Mouse (Mus musculus) gastrocnemius, postnatal 36 days (tissue): ENCODE measurements around the gene Bbs4. TPM values are rescaled to one million over a fixed set of nuclear protein-coding genes. Genes with fewer than 3 reads are reported as not detected.
"Not testable (repeated sequence)": the region's sequence is repeated elsewhere in the genome, so short reads cannot be mapped to it uniquely, and the experiment has no call there.

Source experiments
- DNase-seq, 2 experiments: peaks; one replicate each; pipeline ENCODE4 v3.0.0; 2022
- intact Hi-C: fragments of 180-260 bp; cut with DNase I; formaldehyde crosslinking; loops from one replicate; pipeline ENCODE4 v1.15.1; 2025
- long read RNA-seq, 2 experiments: library from polyadenylated mRNA; stranded (forward); transcript quantifications; one replicate each; pipeline ENCODE4 v2.0.0; 2021
- total RNA-seq, 2 experiments: library from RNA; stranded (reverse); gene quantifications; 2 replicates each; pipeline ENCODE4 v1.2.3; 2021

The Bbs4 gene
- total RNA-seq: 1 to 10 TPM; 3.5 to 3.9 TPM
- long read RNA-seq, experiment 1, transcript Bbs4-201 (16 exons, 2,518 nt): major isoform, 6 of 8 reads
- long read RNA-seq, experiment 1, partial matches to known transcripts: 1 of 8 reads
- long read RNA-seq, experiment 1, other reads (novel, unspliced or antisense): 1 of 8 reads
- long read RNA-seq, experiment 2, partial matches to known transcripts: 1 of 7 reads
- long read RNA-seq, experiment 2, other reads (novel, unspliced or antisense): 2 of 7 reads

DNA sequence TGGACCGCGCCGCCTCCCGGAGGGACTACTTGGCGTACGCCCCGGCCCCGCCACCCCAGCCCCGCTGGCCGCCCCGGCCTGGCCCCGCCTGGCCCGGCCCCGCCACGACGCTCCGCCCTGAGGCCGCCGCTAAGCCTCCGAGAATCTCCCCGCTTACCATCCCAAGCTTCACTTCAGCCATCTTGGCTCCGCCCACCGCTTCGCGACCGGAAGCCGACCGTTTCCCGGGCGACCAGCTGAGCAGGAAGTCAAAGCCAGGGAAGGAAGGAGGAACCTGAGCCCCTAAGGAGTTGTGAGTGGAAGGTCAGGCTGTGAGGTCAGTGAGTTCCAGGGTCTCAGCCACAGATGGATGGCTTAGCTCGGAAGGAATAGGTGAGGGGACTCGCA lies at the start of gene Bbs4:
TSS of gene Bbs4 (minus strand) at position 256 of the 387 bp plus-strand sequence.
- DNase-seq: peak; percentile 87 to 93
- intact Hi-C loops: no loop called here

DNA sequence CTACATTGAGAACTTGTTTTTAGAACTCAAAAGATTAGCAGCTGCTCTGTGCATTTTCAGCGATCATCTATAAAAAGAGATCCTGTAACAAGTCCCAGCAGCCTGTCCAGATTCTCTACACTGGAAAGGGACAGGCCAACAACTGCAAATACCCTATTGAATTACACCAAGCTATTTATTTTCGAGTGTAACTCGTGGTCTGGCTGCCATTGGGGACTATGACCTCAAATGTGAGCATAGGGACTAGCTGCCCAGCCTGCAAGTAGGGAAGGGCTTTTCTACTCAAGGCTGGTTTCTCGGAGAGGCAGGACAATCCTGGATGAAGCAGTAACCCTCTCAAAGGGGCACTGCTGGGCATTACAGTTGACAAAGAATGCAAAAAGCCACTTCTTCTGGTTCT lies 35.8 kb upstream of the Bbs4 start:
- peak in 1 of 2 experiments; percentile 20 for DNase-seq
- intact Hi-C loops: no loop called here

DNA sequence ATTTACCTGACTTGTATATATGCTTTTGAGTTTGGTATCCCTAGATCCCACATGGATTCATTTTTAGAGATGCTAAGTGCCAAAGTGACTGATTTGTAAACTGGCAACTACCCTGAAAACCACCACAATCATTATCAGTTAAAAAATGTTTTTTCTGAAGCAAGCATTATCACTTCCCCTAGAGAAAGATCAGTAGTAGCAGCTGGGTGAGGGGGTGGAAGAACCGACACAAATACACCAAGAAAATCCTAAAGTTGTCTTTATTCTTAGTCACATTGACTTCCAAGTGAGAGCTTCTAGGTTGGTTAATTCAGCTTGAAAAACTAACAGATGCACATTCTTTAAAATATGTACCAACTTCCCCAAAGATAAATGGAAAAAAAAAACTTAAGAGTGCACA lies 35.0 kb upstream of the Bbs4 start:
- intact Hi-C loops: no loop called here
- DNase-seq: no peak

DNA sequence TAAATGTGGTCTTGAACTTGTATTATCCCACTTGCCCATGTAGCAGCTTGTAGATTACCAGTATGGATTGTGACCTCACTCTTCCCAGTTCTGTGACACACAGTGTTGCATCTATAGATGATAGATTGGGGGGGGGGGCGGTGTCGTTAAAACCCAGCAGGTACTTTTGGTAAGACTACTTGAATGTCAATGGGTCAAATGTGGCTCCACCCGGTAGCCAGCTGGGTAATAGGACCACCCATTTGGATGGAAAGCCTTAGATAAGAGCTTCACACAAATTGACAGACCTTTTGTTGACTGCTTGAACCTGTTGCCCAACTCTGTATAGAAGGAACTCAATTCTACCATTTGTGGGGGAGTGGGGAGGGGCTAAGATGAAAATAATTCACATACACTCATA lies 34.2 kb upstream of the Bbs4 start:
- intact Hi-C loops: no loop called here
- DNase-seq: no peak

DNA sequence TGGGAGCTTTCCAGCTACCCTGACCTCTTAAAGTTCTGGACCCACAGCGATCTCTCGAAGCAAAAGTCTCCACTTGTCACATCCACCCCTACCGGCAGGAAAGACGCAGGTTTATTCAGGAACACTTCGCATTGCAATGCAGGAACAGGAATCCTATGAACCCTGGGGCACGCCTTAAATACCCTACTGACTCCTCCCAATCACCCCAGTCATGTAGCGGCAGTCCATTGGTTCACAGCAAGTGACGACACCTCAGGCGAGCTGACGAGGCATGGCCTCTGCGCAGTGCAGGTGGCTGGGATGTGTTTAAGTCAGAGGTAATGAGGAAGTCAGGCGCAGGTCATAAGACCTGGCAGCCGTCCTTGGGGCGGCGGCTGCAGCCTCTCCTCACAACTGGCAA lies 22.3 kb upstream of the Bbs4 start:
- no peak for DNase-seq

DNA sequence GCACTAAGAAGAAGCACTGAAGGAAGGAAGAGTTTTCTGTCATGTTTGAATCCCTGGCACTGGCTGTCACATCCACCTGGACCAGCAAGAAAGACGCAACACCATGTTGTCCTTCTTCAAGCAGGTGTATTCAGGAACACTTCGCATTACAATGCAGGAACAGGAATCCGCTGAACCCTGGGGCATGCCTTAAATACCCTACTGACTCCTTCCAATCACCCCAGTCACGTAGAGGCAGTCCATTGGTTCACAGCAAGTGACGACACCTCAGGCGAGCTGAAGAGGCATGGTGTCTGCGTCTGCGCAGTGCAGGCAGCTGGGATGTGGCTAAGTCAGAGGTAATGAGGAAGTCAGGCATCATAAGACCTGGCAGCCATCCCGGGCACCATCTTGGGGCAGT lies 16.3 kb upstream of the Bbs4 start:
- intact Hi-C loops: no loop called here
- DNase-seq: no peak

More for the DNA sequence above, 22.3 kb upstream of the Bbs4 start:
- intact Hi-C loops: no loop called here

DNA sequence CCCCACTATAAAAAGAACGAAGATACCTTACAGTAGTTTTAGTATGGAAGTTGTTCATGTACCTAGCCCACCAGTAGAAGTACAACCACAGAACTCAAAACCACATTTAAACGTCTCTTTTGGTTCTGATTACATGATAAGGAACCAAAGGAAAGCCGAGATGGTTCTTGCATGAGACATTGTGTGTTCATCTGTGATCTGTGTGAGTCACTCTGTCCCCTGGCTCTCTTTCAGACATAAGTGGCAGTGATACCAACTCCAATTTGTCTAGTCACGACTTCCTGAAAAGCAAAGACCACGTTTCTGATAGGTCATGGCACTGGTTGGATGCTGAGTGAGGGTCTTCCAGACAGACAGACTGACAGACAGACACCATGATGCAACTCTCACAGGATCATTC lies 15.9 kb upstream of the Bbs4 start:
- intact Hi-C loops: no loop called here
- no peak for DNase-seq

DNA sequence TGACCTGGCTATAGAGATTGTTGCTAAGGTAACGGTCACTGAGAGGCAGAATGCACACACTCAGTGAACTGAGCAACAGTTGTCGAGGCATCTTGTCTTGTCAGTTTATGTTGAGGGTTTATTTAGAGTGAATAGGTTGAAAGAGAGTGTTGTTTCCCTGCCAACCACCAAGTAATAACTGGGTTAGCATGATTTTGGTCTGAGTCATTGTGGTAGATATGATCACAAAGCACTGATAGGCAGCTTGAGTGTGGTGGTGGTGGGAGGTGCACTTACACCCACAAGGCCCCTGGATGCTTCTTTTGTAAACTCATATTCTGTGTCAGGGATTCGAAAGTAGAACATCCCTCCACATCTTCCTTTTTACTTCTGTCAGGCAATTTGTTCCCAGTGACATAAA lies 7.2 kb upstream of the Bbs4 start:
- DNase-seq, intact Hi-C loops: not testable (repeated sequence)

DNA sequence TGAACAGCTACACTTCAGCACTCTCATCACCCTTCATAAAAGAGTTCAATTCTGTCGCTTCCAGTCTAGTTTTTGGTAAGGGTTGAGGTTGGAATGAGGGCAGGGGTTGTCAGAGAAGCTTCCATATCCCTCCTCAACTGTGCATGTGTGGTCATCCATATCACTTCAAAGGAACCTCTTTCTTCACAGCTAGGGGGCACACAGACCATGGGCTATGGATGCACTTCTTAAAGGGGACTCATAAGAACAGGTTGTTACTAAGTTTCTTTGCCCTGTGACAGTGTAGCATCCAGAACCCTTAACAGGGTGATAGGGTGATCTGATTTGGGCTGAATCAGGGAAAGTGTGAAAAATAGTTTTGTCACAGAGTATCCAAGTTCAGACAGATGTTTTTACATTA lies 4.7 kb upstream of the Bbs4 start:
- intact Hi-C loops, DNase-seq: not testable (repeated sequence)

DNA sequence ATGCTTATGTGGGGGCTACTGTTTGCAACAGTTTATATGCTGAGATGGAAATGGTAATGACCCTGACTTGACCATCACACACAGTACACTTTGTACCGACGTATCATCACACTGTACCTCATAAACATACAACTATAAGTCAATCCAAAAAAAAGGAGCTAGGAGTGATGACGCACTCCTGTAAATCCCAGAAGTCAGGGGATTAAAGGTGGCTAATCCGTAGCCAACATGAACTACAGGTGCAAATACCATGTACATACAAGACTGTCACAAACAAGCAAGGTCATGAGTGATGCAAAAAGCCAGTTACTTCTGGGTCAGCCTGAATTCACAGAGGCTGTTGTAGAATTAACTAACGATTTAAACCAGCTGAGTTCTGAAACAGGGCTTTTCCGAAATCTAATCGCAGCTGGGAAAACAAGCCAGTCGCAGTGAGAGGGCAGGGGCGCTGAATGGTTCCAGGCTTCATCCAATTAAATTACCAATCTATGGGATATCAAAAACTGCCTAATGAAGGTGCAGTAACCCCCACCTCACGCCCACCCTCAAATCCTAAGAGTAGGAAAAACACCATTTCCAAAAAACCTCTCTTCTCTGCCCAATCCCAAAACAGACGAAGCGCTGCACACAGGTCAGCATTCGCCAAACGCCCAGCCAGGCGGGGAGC lies 589 bp downstream of the Bbs4 start:
- intact Hi-C loops: no loop called here
- DNase-seq: no peak

DNA sequence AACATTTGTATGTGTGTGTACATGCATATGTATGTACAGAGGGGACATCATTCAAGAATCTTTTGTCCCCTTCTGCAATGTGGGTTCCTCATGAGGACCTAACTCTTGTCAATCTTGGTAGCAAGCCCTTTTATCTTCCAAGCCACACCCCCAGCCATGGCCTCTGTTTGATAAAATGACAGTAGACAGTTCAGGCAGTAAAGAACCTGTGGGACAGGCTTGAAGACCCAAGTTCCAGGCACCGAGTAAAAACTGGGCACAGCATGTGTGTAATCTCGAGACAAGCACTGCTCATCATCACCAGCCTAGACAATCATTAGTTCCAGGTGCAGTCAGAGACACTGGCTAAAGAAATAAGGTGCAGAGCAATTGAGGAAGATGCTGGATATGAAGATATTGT lies 7.1 kb downstream of the Bbs4 start:
- intact Hi-C loops: no loop called here

DNA sequence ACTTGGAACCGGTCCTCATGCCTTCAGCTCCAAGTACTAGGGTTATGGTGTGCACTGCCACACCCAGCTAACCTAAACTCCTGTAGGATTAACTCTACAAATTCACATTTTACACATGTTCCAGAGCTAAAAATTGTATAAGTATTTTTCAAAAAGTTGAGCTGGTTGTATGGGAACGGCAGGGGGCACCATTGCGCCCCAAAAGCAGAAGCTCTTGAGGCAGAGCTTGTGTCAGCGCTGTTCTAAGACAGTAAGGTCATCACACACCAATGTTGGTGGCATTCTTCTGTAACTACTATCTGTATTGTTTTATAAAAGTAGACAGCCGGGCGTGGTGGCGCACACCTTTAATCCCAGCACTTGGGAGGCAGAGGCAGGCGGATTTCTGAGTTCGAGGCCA lies 13.3 kb downstream of the Bbs4 start:
- DNase-seq: no peak
- intact Hi-C loops: no loop called here

More for the DNA sequence above, 7.1 kb downstream of the Bbs4 start:
- no peak for DNase-seq

DNA sequence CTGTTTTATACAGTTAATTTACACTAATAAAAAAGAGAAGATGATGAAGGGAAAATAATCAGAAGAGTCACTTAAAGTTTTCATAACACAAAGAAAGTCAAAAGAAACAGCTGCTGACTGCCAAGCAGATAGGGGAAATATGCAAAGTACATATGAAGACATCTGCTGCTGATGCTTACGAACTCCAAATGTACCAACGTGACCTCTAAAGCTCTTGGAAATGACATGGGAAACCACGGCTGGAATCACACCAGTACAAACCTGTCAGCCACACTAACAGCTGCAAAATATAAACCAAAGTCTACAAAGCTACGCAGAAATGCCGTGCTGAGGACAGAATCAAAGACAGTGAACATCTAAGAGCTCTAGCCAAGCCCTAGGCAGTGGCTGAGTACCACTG lies 14.2 kb downstream of the Bbs4 start:
- no peak for DNase-seq
- intact Hi-C loops: no loop called here

DNA sequence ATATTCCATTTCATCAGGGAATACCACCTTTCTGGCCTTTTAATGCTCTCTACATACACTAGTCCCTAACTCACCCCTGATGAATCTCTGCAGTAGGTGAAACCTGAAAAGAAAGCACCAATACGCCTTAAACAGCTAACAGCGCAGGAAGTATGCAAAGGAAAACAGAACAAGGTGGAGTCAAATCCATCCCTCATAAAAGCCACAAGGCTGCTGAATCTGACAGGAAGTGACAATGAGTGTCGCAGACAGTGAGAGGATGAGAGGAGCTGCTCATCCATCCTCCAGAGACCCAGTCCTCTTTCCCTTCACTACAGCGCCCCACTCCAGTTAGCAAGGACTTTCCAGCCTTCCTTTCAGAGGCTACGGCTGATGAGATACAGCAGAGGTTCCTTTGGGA lies 14.9 kb downstream of the Bbs4 start:
- intact Hi-C loops: no loop called here

DNA sequence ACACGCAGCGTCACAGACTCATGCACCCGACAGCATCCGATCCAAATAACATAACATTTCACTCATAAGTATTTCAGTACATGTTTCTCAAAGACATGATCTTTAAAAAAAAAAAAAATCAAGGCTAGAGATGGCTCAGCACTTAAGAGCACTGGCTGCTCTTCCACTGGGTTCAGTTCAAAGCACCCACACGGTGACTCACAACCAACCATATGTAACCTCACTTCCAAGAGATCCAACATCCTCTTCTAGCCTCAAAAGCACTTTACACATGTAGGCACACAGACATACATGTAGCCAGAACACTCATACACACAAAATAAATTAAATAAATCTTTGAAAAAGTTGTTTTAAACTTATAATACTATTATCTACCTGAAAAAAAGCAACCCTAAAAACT lies 15.4 kb downstream of the Bbs4 start:
- DNase-seq: no peak
- intact Hi-C loops: no loop called here

More for the DNA sequence above, 14.9 kb downstream of the Bbs4 start:
- no peak for DNase-seq

DNA sequence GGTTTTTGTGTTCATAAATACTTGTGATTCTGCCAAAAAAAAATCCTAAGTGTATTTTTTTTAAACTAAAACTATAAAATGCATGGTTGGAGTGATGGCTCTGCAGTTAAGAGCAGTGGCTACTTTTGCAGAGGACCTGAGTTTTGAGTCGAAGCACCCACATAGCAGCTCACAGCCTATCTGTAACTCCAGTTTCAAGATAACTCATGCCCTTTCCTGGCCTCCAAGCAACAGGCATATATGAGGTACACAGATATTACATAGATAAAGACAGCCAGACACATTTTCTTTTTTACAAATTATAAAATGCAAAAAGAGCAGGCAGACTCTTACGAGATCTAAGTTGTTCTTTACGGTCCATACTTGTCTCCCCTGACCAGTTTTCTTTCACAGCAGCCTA lies 16.8 kb downstream of the Bbs4 start:
- DNase-seq: no peak
- intact Hi-C loops: no loop called here

DNA sequence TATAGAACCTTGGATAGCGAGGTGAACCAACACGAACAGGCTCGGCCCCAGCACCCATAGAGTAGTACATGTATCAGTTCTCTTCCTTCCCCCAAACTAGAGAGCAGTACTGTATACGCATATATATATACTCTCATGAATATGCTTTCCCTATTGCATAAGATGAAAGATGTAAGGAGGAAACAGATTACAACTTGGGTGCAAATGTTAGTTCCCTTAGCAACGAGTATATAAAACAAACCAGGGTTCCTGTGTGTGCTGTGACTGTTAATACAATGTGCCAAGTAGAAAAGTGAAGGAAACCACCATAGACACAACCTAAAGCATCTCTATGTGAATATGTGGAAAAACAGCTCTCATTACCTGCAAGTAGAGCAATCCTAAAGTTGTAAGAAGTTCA lies 23.3 kb downstream of the Bbs4 start:
- DNase-seq: no peak
- intact Hi-C loops: no loop called here

DNA sequence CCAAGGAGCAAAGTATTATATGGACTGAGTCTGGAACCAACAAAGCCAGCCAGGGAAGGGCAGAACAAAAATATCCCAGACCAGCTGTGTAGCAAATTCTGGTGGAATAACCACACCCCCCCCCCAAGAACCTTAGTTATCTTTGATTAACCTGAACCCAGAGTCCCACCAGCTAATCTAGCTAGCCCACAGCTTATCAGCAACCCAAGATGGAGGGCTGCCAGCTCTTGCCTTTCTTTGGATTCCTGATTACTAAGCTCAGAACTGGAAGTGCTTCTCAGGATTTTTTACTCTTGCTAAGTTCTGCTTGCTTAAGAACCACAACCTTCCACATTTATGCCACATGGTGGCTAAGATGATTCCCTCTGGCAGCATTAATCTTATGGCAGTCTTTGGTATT lies 29.0 kb downstream of the Bbs4 start:
- intact Hi-C loops: no loop called here
- no peak for DNase-seq

DNA sequence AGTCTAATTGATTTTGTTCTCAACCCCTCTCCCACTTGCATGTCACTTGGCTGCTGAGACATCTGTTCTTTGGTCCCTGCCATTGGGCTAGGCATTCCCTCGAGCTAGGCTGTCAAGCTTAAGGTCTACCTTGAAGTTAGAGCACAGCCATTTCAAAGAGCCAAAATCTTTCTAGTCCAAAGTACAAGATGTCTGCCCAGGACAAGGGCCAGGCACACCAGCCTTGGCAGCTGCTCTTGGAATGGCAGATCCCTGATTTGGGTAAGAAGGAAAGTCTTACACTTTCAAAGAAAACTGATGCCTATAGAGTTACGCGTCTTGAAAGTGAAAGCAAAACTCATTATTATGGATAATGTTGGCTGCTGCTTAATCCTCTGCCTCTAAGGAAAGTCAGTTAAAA lies 37.1 kb downstream of the Bbs4 start:
- intact Hi-C loops: no loop called here
- DNase-seq: no peak

DNA sequence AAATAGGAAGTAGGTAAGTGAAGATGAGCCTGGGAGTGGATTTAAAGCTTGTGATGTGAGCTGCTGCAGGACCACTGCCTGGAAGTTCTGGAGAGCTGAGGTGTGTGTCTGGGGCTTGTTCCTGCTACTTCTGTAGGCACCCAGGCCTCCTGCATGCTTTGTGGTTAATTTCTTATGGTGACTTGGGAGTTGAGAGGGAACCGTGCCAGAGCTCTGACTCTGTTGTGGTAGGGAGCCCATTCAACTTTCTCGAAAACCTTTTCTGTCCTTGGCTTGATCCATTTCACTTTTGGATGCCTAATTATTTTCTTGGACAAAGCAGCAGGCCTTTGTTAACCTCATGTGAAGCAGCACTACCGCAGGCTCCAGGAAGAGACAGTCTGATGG lies 42.0 kb downstream of the Bbs4 start:
- DNase-seq: no peak
- intact Hi-C loops: no loop called here

DNA sequence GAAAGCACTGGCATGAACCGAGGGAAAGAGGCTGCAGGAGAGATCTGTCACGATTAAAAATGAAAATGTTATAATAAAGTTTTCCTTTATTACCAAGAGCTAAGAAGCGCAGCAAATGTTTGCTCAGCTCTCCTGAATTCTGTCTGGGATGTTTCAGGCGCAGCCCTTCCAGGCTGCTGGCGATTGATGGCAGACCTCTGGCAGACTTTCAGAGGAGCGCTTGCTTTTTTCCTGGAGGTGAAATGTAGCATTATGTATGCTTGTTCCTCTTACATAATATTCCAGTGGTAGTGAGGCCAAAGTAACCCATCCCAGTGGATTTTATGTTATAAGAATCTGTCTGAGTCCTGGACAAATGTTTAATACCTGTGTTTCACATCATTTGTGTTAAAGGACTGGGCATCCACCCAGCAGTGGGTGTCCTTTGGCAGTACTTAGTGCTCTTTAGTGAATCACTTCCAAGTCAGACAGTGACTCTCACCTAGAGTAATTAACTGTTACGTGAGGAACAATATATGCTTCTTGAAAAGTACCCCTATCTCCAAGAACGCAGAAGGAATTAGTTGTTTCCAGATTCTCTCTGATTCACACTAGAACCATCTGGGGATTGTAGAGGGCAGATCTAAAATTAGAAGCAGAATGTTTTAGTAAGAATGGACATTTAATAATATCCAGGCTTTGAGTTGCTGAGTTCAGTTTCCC lies 42.6 kb downstream of the Bbs4 start:
- no peak for DNase-seq
- intact Hi-C loops: no loop called here

DNA sequence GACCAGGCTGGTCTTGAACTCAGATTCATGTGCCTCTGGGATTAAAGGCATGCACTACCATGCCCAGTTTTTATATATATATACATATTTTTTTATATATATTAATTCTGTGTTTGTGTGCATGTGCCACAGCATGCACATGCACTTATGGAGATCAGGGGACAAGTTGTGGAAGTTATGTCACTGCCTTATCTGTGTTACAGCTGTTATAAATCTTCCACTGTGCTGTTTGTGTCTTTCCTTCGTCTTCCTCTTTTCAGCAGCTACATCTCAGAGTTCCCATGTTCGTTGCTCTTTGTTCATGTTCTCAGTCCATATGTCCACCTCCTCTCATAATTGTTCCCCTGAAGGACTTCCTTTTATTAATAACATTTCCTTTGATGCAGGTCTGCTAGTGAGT lies 45.4 kb downstream of the Bbs4 start:
- no peak for DNase-seq
- intact Hi-C loops: no loop called here
